Mouse (Mus musculus) macrophage (primary cell): ENCODE data around the gene Slc35c1. TPM values are rescaled to one million over a fixed set of nuclear protein-coding genes. Genes with fewer than 3 reads are reported as not detected.
A peak's percentile ranks its signal among the peaks of the same experiment; 100 is the strongest.

Experiments
- H3K27ac ChIP-seq: fragments of 350-480 bp; formaldehyde crosslinking; 2 replicates; pipeline ENCODE4 v1.9.0; 2021
- H3K36me3 ChIP-seq: fragments of 350-480 bp; formaldehyde crosslinking; 2 replicates; pipeline ENCODE4 v1.9.0; 2021; ENCODE audit errors: inconsistent target
- H3K4me3 ChIP-seq: fragments of 350-480 bp; formaldehyde crosslinking; 2 replicates; pipeline ENCODE4 v1.9.0; 2021; ENCODE audit errors: inconsistent target
- H3K79me2 ChIP-seq: fragments of 350-480 bp; formaldehyde crosslinking; 2 replicates; pipeline ENCODE4 v1.9.0; 2021; ENCODE audit errors: inconsistent target
- WGBS: methylation state at CpG from one replicate; pipeline ENCODE4 v1.1.7; 2026; ENCODE audit warnings: inconsistent platforms; ENCODE audit not compliant: missing documents; 5-methylcytosine and 5-hydroxymethylcytosine counted together
- polyA plus RNA-seq: library from polyadenylated mRNA; stranded (reverse); fragments of 250-400 nt; gene quantifications from 3 replicates; pipeline ENCODE4 v1.2.4, GENCODE M21; 2018; ENCODE audit warnings: inconsistent platforms

Gene Slc35c1
- polyA plus RNA-seq, 1 experiment from 2014 or later = 21.6 TPM

- WGBS = 3% methylated on average over 12 of the region's 12 CpGs
- Histone ChIP-seq H3K27ac (peak overlapping the region; percentile 19; the same call in 1 of the 2 replicates), H3K36me3 (no peaks in the 10 kb centered on the region), H3K4me3 (peak overlapping the region; percentile 28), H3K79me2 (peaks cover 25% of the 10 kb centered on the region; the same call in 1 of the 2 replicates)
Measured at GRCm38 (mm10) chr2:92434375-92434745, 26.0 kb downstream of the Slc35c1 start.

- H3K36me3 ChIP-seq = no peaks in the 10 kb centered on the region
- peaks cover 30% of the 10 kb centered on the region; the same call in 1 of the 2 replicates for H3K79me2 ChIP-seq
- H3K4me3 ChIP-seq = peak within 1 kb of the TSS; percentile 71
- H3K27ac ChIP-seq = peak within 1 kb of the TSS; percentile 19; the same call in 1 of the 2 replicates
- WGBS = under 1% methylated on average over 75 of the region's 76 CpGs
Measured at GRCm38 (mm10) chr2:92433578-92434374, 26.6 kb downstream of the Slc35c1 start, which contains the start of gene Cry2. Cry2 (minus strand) TSS chr2:92434043.

- H3K4me3 ChIP-seq = peak overlapping the region; percentile 71
Measured at GRCm38 (mm10) chr2:92432299-92433295, 27.7 kb downstream of the Slc35c1 start.

GRCm38 (mm10) chr2:92431611-92432179, 28.6 kb downstream of the Slc35c1 start:
- 85% methylated on average over 11 of the region's 11 CpGs for WGBS
- Histone ChIP-seq H3K27ac (no peak overlapping the region), H3K4me3 (no peak overlapping the region), H3K79me2 (peaks cover 30% of the 10 kb centered on the region; the same call in 1 of the 2 replicates), H3K36me3 (no peaks in the 10 kb centered on the region)

More at GRCm38 (mm10) chr2:92432299-92433295, 27.7 kb downstream of the Slc35c1 start:
- H3K36me3 ChIP-seq = no peaks in the 10 kb centered on the region
- H3K79me2 ChIP-seq = peaks cover 30% of the 10 kb centered on the region; the same call in 1 of the 2 replicates
- H3K27ac ChIP-seq = no peak overlapping the region
- 69% methylated on average over 17 of the region's 17 CpGs for WGBS

GRCm38 (mm10) chr2:92430723-92431541, 29.4 kb downstream of the Slc35c1 start:
- 73% methylated on average over 18 of the region's 21 CpGs for WGBS
- Histone ChIP-seq H3K4me3 (no peak overlapping the region), H3K79me2 (peaks cover 30% of the 10 kb centered on the region; the same call in 1 of the 2 replicates), H3K36me3 (no peaks in the 10 kb centered on the region), H3K27ac (no peak overlapping the region)

GRCm38 (mm10) chr2:92430089-92430488, 30.2 kb downstream of the Slc35c1 start:
- Histone ChIP-seq H3K36me3 (no peaks in the 10 kb centered on the region), H3K79me2 (peaks cover 30% of the 10 kb centered on the region; the same call in 1 of the 2 replicates), H3K4me3 (no peak overlapping the region), H3K27ac (no peak overlapping the region)
- 88% methylated on average over 2 of the region's 2 CpGs for WGBS

- no peaks in the 10 kb centered on the region for H3K36me3 ChIP-seq
Measured at GRCm38 (mm10) chr2:92427882-92428281, 32.5 kb downstream of the Slc35c1 start.

GRCm38 (mm10) chr2:92426426-92426825, 33.9 kb downstream of the Slc35c1 start:
- WGBS = 85% methylated on average over 3 of the region's 3 CpGs
- Histone ChIP-seq H3K79me2 (peaks cover 14% of the 10 kb centered on the region; the same call in 1 of the 2 replicates), H3K27ac (no peak overlapping the region), H3K36me3 (no peaks in the 10 kb centered on the region), H3K4me3 (no peak overlapping the region)

More at GRCm38 (mm10) chr2:92427882-92428281, 32.5 kb downstream of the Slc35c1 start:
- WGBS = 93% methylated on average over 6 of the region's 6 CpGs
- Histone ChIP-seq H3K4me3 (no peak overlapping the region), H3K27ac (no peak overlapping the region), H3K79me2 (peaks cover 29% of the 10 kb centered on the region; the same call in 1 of the 2 replicates)

GRCm38 (mm10) chr2:92425366-92425765, 35.0 kb downstream of the Slc35c1 start:
- H3K27ac ChIP-seq = no peak overlapping the region
- H3K4me3 ChIP-seq = no peak overlapping the region
- WGBS = 92% methylated on average over 4 of the region's 4 CpGs
- peaks cover 12% of the 10 kb centered on the region; the same call in 1 of the 2 replicates for H3K79me2 ChIP-seq
- no peaks in the 10 kb centered on the region for H3K36me3 ChIP-seq

GRCm38 (mm10) chr2:92424462-92425308, 35.7 kb downstream of the Slc35c1 start:
- 97% methylated on average over 9 of the region's 9 CpGs for WGBS
- Histone ChIP-seq H3K27ac (no peak overlapping the region), H3K79me2 (peaks cover 9% of the 10 kb centered on the region; the same call in 1 of the 2 replicates), H3K4me3 (no peak overlapping the region), H3K36me3 (no peaks in the 10 kb centered on the region)

GRCm38 (mm10) chr2:92423702-92424461, 36.5 kb downstream of the Slc35c1 start:
- WGBS = 55% methylated on average over 9 of the region's 9 CpGs

GRCm38 (mm10) chr2:92423156-92423555, 37.2 kb downstream of the Slc35c1 start:
- Histone ChIP-seq H3K36me3 (no peaks in the 10 kb centered on the region), H3K79me2 (no peaks in the 10 kb centered on the region), H3K4me3 (no peak overlapping the region), H3K27ac (no peak overlapping the region)
- 79% methylated on average over 9 of the region's 9 CpGs for WGBS

More at GRCm38 (mm10) chr2:92423702-92424461, 36.5 kb downstream of the Slc35c1 start:
- Histone ChIP-seq H3K4me3 (no peak overlapping the region), H3K27ac (no peak overlapping the region), H3K36me3 (no peaks in the 10 kb centered on the region), H3K79me2 (peaks cover 2% of the 10 kb centered on the region; the same call in 1 of the 2 replicates)
